Mouse (Mus musculus): ENCODE results near the gene Cntrob. TPM values are rescaled to one million over a fixed set of nuclear protein-coding genes. Genes with fewer than 3 reads are reported as not detected.

The Cntrob gene
- total and polyA plus RNA-seq, 3 experiments: 16.5 to 38.3 TPM; not detected in 1

GRCm38 (mm10) chr11:69362479-69362878 lies 38.9 kb upstream of the Cntrob start:
- no peaks in the 10 kb centered on the region; a peak in 2 of 4 replicates for H3K36me3 ChIP-seq (ENCODE audit: control insufficient read depth in 1 of 2, insufficient read depth in 2 of 2, low read length in 2 of 2)
- no peak overlapping the region for H3K9ac ChIP-seq (ENCODE audit: control insufficient read depth, low read depth, low read length, poor library complexity, severe bottlenecking)
- no peaks in the 10 kb centered on the region for H3K9me3 ChIP-seq (replicated peaks; ENCODE audit: insufficient read depth, low read length)
- no peak for DNase-seq (ENCODE audit: low read depth, low spot score)
- H3K4me3 ChIP-seq (ENCODE audit: control insufficient read depth in 1 of 2, insufficient read depth in 1 of 2, low read depth in 2 of 2, low read length in 2 of 2): no peak overlapping the region
- no peaks in the 10 kb centered on the region for H3K79me2 ChIP-seq (ENCODE audit: control insufficient read depth, insufficient read depth, low read length, poor library complexity)
- no peaks in the 10 kb centered on the region for H3K27me3 ChIP-seq (ENCODE audit: control insufficient read depth in 1 of 2, insufficient read depth in 2 of 2, low read length in 2 of 2)
- no peak overlapping the region for H3K27ac ChIP-seq (ENCODE audit: control insufficient read depth, low read depth, low read length)
- peak; percentile 9 for TF ChIP-seq RAD21 (IDR thresholded peaks at IDR 0.05; ENCODE audit: low read depth, low read length)
- no peak for TF ChIP-seq BHLHE40 (IDR thresholded peaks at IDR 0.05; ENCODE audit: borderline replicate concordance, low read depth, low read length)
- peak in 1 of 3 experiments; percentile 20; a peak in 1 of 6 replicates for TF ChIP-seq CTCF (IDR thresholded peaks at IDR 0.05 in 2 of 3, conservative IDR thresholded peaks at IDR 0.05 in 1 of 3; ENCODE audit: control insufficient read depth in 1 of 3, insufficient read depth in 1 of 3, low read depth in 2 of 3, low read length in 3 of 3, poor library complexity in 1 of 3, severe bottlenecking in 1 of 3)
- TF ChIP-seq GABPA (IDR thresholded peaks at IDR 0.05; ENCODE audit: low read depth, low read length): no peak
- peaks cover 0 to 15% of the 10 kb centered on the region in 2 experiments; a peak in 3 of 4 replicates for H3K4me1 ChIP-seq (ENCODE audit: control insufficient read depth in 1 of 2, insufficient read depth in 2 of 2, low read length in 2 of 2)

GRCm38 (mm10) chr11:69362021-69362420 lies 38.4 kb upstream of the Cntrob start:
- Histone ChIP-seq H3K27ac (ENCODE audit: control insufficient read depth, low read depth, low read length) (no peak overlapping the region), H3K4me1 (ENCODE audit: control insufficient read depth in 1 of 2, insufficient read depth in 2 of 2, low read length in 2 of 2) (peaks cover 0 to 15% of the 10 kb centered on the region in 2 experiments; a peak in 3 of 4 replicates), H3K36me3 (ENCODE audit: control insufficient read depth in 1 of 2, insufficient read depth in 2 of 2, low read length in 2 of 2) (no peaks in the 10 kb centered on the region; a peak in 2 of 4 replicates), H3K27me3 (ENCODE audit: control insufficient read depth in 1 of 2, insufficient read depth in 2 of 2, low read length in 2 of 2) (no peaks in the 10 kb centered on the region), H3K79me2 (ENCODE audit: control insufficient read depth, insufficient read depth, low read length, poor library complexity) (no peaks in the 10 kb centered on the region), H3K9ac (ENCODE audit: control insufficient read depth, low read depth, low read length, poor library complexity, severe bottlenecking) (no peak overlapping the region), H3K9me3 (replicated peaks; ENCODE audit: insufficient read depth, low read length) (no peaks in the 10 kb centered on the region), H3K4me3 (ENCODE audit: control insufficient read depth in 1 of 2, insufficient read depth in 1 of 2, low read depth in 2 of 2, low read length in 2 of 2) (no peak overlapping the region)
- no peak for TF ChIP-seq RAD21 (IDR thresholded peaks at IDR 0.05; ENCODE audit: low read depth, low read length)
- TF ChIP-seq MYB (IDR thresholded peaks at IDR 0.05; ENCODE audit: low read depth, low read length): no peak
- TF ChIP-seq HCFC1 (IDR thresholded peaks at IDR 0.05; ENCODE audit: low read depth, low read length): no peak
- no peak for TF ChIP-seq NRF1 (IDR thresholded peaks at IDR 0.05; ENCODE audit: insufficient read depth, low read depth, low read length, poor library complexity, severe bottlenecking)
- TF ChIP-seq MXI1 (IDR thresholded peaks at IDR 0.05; ENCODE audit: low read depth, low read length): no peak
- TF ChIP-seq ZNF384 (IDR thresholded peaks at IDR 0.05; ENCODE audit: low read depth, low read length): no peak
- TF ChIP-seq POLR2A (IDR thresholded peaks at IDR 0.05; ENCODE audit: control insufficient read depth in 1 of 2, insufficient read depth in 1 of 2, low read depth in 1 of 2, low read length in 2 of 2, poor library complexity in 1 of 2): no peak
- TF ChIP-seq USF1 (IDR thresholded peaks at IDR 0.05; ENCODE audit: low read depth, low read length): no peak
- TF ChIP-seq TCF12 (IDR thresholded peaks at IDR 0.05; ENCODE audit: low read depth, low read length): no peak
- TF ChIP-seq ETS1 (IDR thresholded peaks at IDR 0.05; ENCODE audit: low read depth, low read length): no peak
- no peak for TF ChIP-seq JUND (IDR thresholded peaks at IDR 0.05; ENCODE audit: low read depth, low read length)
- TF ChIP-seq ZMIZ1 (IDR thresholded peaks at IDR 0.05; ENCODE audit: low read depth, low read length): no peak
- no peak for TF ChIP-seq E2F4 (IDR thresholded peaks at IDR 0.05; ENCODE audit: borderline replicate concordance, low read depth, low read length)
- TF ChIP-seq MAFK (IDR thresholded peaks at IDR 0.05; ENCODE audit: borderline replicate concordance, low read depth, low read length): no peak
- no peak for TF ChIP-seq ZC3H11A (IDR thresholded peaks at IDR 0.05; ENCODE audit: low read depth, low read length)
- no peak for TF ChIP-seq MYC (IDR thresholded peaks at IDR 0.05; ENCODE audit: low read depth, low read length)
- no peak for DNase-seq (ENCODE audit: low read depth, low spot score)

Data from MEL (cell line).